Mouse (Mus musculus) midbrain, embryonic 13.5 days (tissue): Measurements from ENCODE around the gene Trmt13. TPM values are rescaled to one million over a fixed set of nuclear protein-coding genes. Genes with fewer than 3 reads are reported as not detected.
A peak's percentile ranks its signal among the peaks of the same experiment; 100 is the strongest.
"Not testable (repeated sequence)": the region's sequence is repeated elsewhere in the genome, so short reads cannot be mapped to it uniquely, and the experiment has no call there.

Experiments used
- ATAC-seq: fragments of 200-750 bp; cut with Nextera tagmentation; 2 replicates; pipeline ENCODE4 v1.8.0; 2017; ENCODE audit warnings: mild to moderate bottlenecking, moderate TSS enrichment, moderate library complexity
- H3K27ac ChIP-seq: fragments of 300-500 bp; sonication (generic); 2 replicates; pipeline ENCODE4 v1.5.1; 2015; ENCODE audit warnings: inconsistent platforms, mild to moderate bottlenecking, moderate library complexity
- H3K27me3 ChIP-seq: fragments of 300-500 bp; sonication (generic); 2 replicates; pipeline ENCODE4 v1.6.1; 2015; ENCODE audit warnings: mild to moderate bottlenecking, inconsistent platforms
- H3K36me3 ChIP-seq: fragments of 300-500 bp; sonication (generic); 2 replicates; pipeline ENCODE4 v1.6.1; 2015; ENCODE audit warnings: mild to moderate bottlenecking, inconsistent platforms
- H3K4me1 ChIP-seq: fragments of 300-500 bp; sonication (generic); replicated peaks from 2 replicates; pipeline ENCODE4 v1.6.1; 2015; ENCODE audit warnings: inconsistent platforms
- H3K4me2 ChIP-seq: fragments of 300-500 bp; sonication (generic); replicated peaks from 2 replicates; pipeline ENCODE4 v1.6.1; 2015; ENCODE audit warnings: moderate library complexity, mild to moderate bottlenecking, inconsistent platforms
- H3K4me3 ChIP-seq: fragments of 300-500 bp; sonication (generic); replicated peaks from 2 replicates; pipeline ENCODE4 v1.5.1; 2015; ENCODE audit warnings: mild to moderate bottlenecking, inconsistent platforms
- H3K9ac ChIP-seq: fragments of 300-500 bp; sonication (generic); replicated peaks from 2 replicates; pipeline ENCODE4 v1.6.1; 2015; ENCODE audit warnings: mild to moderate bottlenecking, inconsistent platforms
- H3K9me3 ChIP-seq: fragments of 300-500 bp; sonication (generic); 2 replicates; pipeline ENCODE4 v1.6.1; 2016; ENCODE audit warnings: mild to moderate bottlenecking, inconsistent platforms
- WGBS: fragments of 180-500 bp; shearing (Covaris S2); methylation state at CpG from one replicate; pipeline ENCODE4 v1.1.7; 2015; 5-methylcytosine and 5-hydroxymethylcytosine counted together
- polyA plus RNA-seq: library from polyadenylated mRNA; unstranded; fragments of >200 nt; fragmentation: Nextera tagmentation; extraction: Ambion mirVana; gene quantifications from 2 replicates; pipeline ENCODE4 v1.2.1, GENCODE M21; 2015

Gene Trmt13
- polyA plus RNA-seq, 1 experiment from 2014 or later, result 28.5 TPM

- no peak overlapping the region for H3K4me3 ChIP-seq
- H3K9me3 ChIP-seq, result no peaks in the 10 kb centered on the region
- no peak overlapping the region for H3K27ac ChIP-seq
- 96% methylated on average over 9 of the region's 9 CpGs for WGBS
- no peak for ATAC-seq
- no peak overlapping the region for H3K9ac ChIP-seq
- H3K27me3 ChIP-seq, result no peaks in the 10 kb centered on the region
- H3K4me1 ChIP-seq, result no peaks in the 10 kb centered on the region
- no peak overlapping the region for H3K4me2 ChIP-seq
- H3K36me3 ChIP-seq, result peaks cover 62% of the 10 kb centered on the region
Observed at GRCm38 (mm10) chr3:116582201-116582600, 32.2 kb downstream of the Trmt13 start.

- Histone ChIP-seq H3K27ac (no peak overlapping the region), H3K4me3 (no peak overlapping the region), H3K4me1 (no peaks in the 10 kb centered on the region), H3K9ac (no peak overlapping the region), H3K36me3 (peaks cover 22% of the 10 kb centered on the region), H3K4me2 (no peak overlapping the region), H3K27me3 (no peaks in the 10 kb centered on the region), H3K9me3 (no peaks in the 10 kb centered on the region)
- WGBS, result 74% methylated on average over 3 of the region's 3 CpGs
- no peak for ATAC-seq
Observed at GRCm38 (mm10) chr3:116577286-116577685, 37.1 kb downstream of the Trmt13 start.

- Histone ChIP-seq H3K9me3 (no peaks in the 10 kb centered on the region), H3K4me2 (no peak overlapping the region), H3K4me3 (no peak overlapping the region), H3K27me3 (no peaks in the 10 kb centered on the region), H3K27ac (no peak overlapping the region), H3K36me3 (no peaks in the 10 kb centered on the region), H3K9ac (no peak overlapping the region), H3K4me1 (no peaks in the 10 kb centered on the region)
- WGBS, result 79% methylated on average over 2 of the region's 2 CpGs
- no peak for ATAC-seq
Observed at GRCm38 (mm10) chr3:116570628-116571027, 43.8 kb downstream of the Trmt13 start.

- H3K4me1 ChIP-seq, result no peaks in the 10 kb centered on the region
- no peaks in the 10 kb centered on the region for H3K27me3 ChIP-seq
- H3K4me3 ChIP-seq, result no peak overlapping the region
- H3K27ac ChIP-seq, result no peak overlapping the region
- H3K4me2 ChIP-seq, result no peak overlapping the region
- 89% methylated on average over 7 of the region's 7 CpGs for WGBS
- no peak overlapping the region for H3K9ac ChIP-seq
- no peaks in the 10 kb centered on the region for H3K9me3 ChIP-seq
- H3K36me3 ChIP-seq, result no peaks in the 10 kb centered on the region
- no peak for ATAC-seq
Observed at GRCm38 (mm10) chr3:116563095-116563492, 51.3 kb downstream of the Trmt13 start.

- Histone ChIP-seq H3K27ac (no peak within 1 kb of the TSS), H3K4me3 (no peak within 1 kb of the TSS), H3K9me3 (no peaks in the 10 kb centered on the region), H3K4me1 (no peaks in the 10 kb centered on the region), H3K27me3 (no peaks in the 10 kb centered on the region), H3K36me3 (no peaks in the 10 kb centered on the region), H3K9ac (no peak within 1 kb of the TSS), H3K4me2 (no peak within 1 kb of the TSS)
- WGBS, result 85% methylated on average over 7 of the region's 7 CpGs
- ATAC-seq, result no peak
Observed at GRCm38 (mm10) chr3:116562408-116563094, 51.8 kb downstream of the Trmt13 start, which contains the start of gene Lrrc39. TSS of gene Lrrc39 (plus strand) at chr3:116562973.

- H3K4me2 ChIP-seq, H3K9ac ChIP-seq, ATAC-seq, H3K36me3 ChIP-seq, H3K4me1 ChIP-seq, H3K9me3 ChIP-seq, H3K27me3 ChIP-seq, H3K4me3 ChIP-seq, H3K27ac ChIP-seq: not testable (repeated sequence)
- 94% methylated on average over 14 of the region's 14 CpGs for WGBS
Observed at GRCm38 (mm10) chr3:116561315-116561714, 53.1 kb downstream of the Trmt13 start.

GRCm38 (mm10) chr3:116551362-116551761 is 63.0 kb downstream of the Trmt13 start:
- Histone ChIP-seq H3K9ac (no peak overlapping the region), H3K9me3 (no peaks in the 10 kb centered on the region; the same call in 1 of the 2 replicates), H3K27ac (no peak overlapping the region), H3K36me3 (peaks cover 43% of the 10 kb centered on the region), H3K4me2 (no peak overlapping the region), H3K4me1 (no peaks in the 10 kb centered on the region), H3K4me3 (no peak overlapping the region), H3K27me3 (no peaks in the 10 kb centered on the region)
- no peak for ATAC-seq
- 96% methylated on average over 5 of the region's 5 CpGs for WGBS

- H3K36me3 ChIP-seq, result peaks cover 74% of the 10 kb centered on the region
- no peaks in the 10 kb centered on the region for H3K27me3 ChIP-seq
- H3K27ac ChIP-seq, result no peak overlapping the region
- no peak overlapping the region for H3K4me3 ChIP-seq
- H3K4me1 ChIP-seq, result no peaks in the 10 kb centered on the region
- no peak overlapping the region for H3K4me2 ChIP-seq
- no peaks in the 10 kb centered on the region; the same call in 1 of the 2 replicates for H3K9me3 ChIP-seq
- 94% methylated on average over 5 of the region's 5 CpGs for WGBS
- no peak overlapping the region for H3K9ac ChIP-seq
- no peak for ATAC-seq
Observed at GRCm38 (mm10) chr3:116547430-116547829, 67.0 kb downstream of the Trmt13 start.

- ATAC-seq, result no peak
- Histone ChIP-seq H3K9me3 (no peaks in the 10 kb centered on the region), H3K9ac (no peak overlapping the region), H3K27ac (no peak overlapping the region), H3K36me3 (peaks cover 87% of the 10 kb centered on the region), H3K4me3 (no peak overlapping the region), H3K4me2 (no peak overlapping the region), H3K27me3 (no peaks in the 10 kb centered on the region), H3K4me1 (no peaks in the 10 kb centered on the region)
- WGBS, result 88% methylated on average over 3 of the region's 3 CpGs
Observed at GRCm38 (mm10) chr3:116542532-116542931, 71.9 kb downstream of the Trmt13 start.

- no peak overlapping the region for H3K4me3 ChIP-seq
- no peak overlapping the region for H3K27ac ChIP-seq
- no peaks in the 10 kb centered on the region for H3K27me3 ChIP-seq
- no peaks in the 10 kb centered on the region for H3K4me1 ChIP-seq
- H3K36me3 ChIP-seq, result peaks cover 87% of the 10 kb centered on the region
- no peaks in the 10 kb centered on the region for H3K9me3 ChIP-seq
- no peak for ATAC-seq
- no peak overlapping the region for H3K9ac ChIP-seq
- 92% methylated on average over 2 of the region's 2 CpGs for WGBS
- H3K4me2 ChIP-seq, result no peak overlapping the region
Observed at GRCm38 (mm10) chr3:116542070-116542469, 72.3 kb downstream of the Trmt13 start.

- Histone ChIP-seq H3K4me3 (no peak overlapping the region), H3K27ac (no peak overlapping the region), H3K4me1 (no peaks in the 10 kb centered on the region), H3K27me3 (no peaks in the 10 kb centered on the region), H3K9ac (0 out of 2 replicates have a peak overlapping the region, but pooled peaks have one; percentile 8), H3K9me3 (no peaks in the 10 kb centered on the region), H3K36me3 (peaks cover 82% of the 10 kb centered on the region), H3K4me2 (no peak overlapping the region)
- 43% methylated on average over 6 of the region's 6 CpGs for WGBS
- no peak for ATAC-seq
Observed at GRCm38 (mm10) chr3:116537200-116537573, 77.2 kb downstream of the Trmt13 start.

- WGBS, result 77% methylated on average over 16 of the region's 16 CpGs
- no peak for ATAC-seq
- Histone ChIP-seq H3K9ac (no peak overlapping the region), H3K36me3 (peaks cover 77% of the 10 kb centered on the region), H3K27me3 (no peaks in the 10 kb centered on the region), H3K27ac (no peak overlapping the region), H3K9me3 (no peaks in the 10 kb centered on the region), H3K4me3 (no peak overlapping the region), H3K4me1 (no peaks in the 10 kb centered on the region), H3K4me2 (no peak overlapping the region)
Observed at GRCm38 (mm10) chr3:116536428-116537199, 77.8 kb downstream of the Trmt13 start.
